Mouse (Mus musculus) midbrain, embryonic 11.5 days (tissue): ENCODE results near the gene Gin1. TPM values are rescaled to one million over a fixed set of nuclear protein-coding genes. Genes with fewer than 3 reads are reported as not detected.
"Not testable (repeated sequence)": the region's sequence is repeated elsewhere in the genome, so short reads cannot be mapped to it uniquely, and the experiment has no call there.

Experiments used
- ATAC-seq: fragments of 200-750 bp; cut with Nextera tagmentation; 2 replicates; pipeline ENCODE4 v1.8.0; 2017; ENCODE audit warnings: moderate TSS enrichment, moderate library complexity; ENCODE audit not compliant: low FRiP score
- DNase-seq: peaks from one replicate; pipeline ENCODE4 v3.0.0; 2015; ENCODE audit warnings: low spot score; ENCODE audit errors: missing footprints
- H3K27ac ChIP-seq: fragments of 300-500 bp; sonication (generic); 2 replicates; pipeline ENCODE4 v1.5.1; 2014; ENCODE audit warnings: low read depth, low read length
- H3K27me3 ChIP-seq: fragments of 300-500 bp; sonication (generic); 2 replicates; pipeline ENCODE4 v1.6.1; 2014; ENCODE audit warnings: mild to moderate bottlenecking, low read length, moderate library complexity, mixed read lengths; ENCODE audit not compliant: control insufficient read depth, insufficient read depth
- H3K36me3 ChIP-seq: fragments of 300-500 bp; sonication (generic); 2 replicates; pipeline ENCODE4 v1.6.1; 2014; ENCODE audit warnings: mild to moderate bottlenecking, low read length, moderate library complexity, mixed read lengths; ENCODE audit not compliant: control insufficient read depth, insufficient read depth
- H3K4me1 ChIP-seq: fragments of 300-500 bp; sonication (generic); 2 replicates; pipeline ENCODE4 v1.6.1; 2014; ENCODE audit warnings: low read length; ENCODE audit not compliant: control insufficient read depth, insufficient read depth
- H3K4me2 ChIP-seq: fragments of 300-500 bp; sonication (generic); 2 replicates; pipeline ENCODE4 v1.6.1; 2014; ENCODE audit warnings: mild to moderate bottlenecking, moderate library complexity
- H3K4me3 ChIP-seq: fragments of 300-500 bp; sonication (generic); 2 replicates; pipeline ENCODE4 v1.5.1; 2014; ENCODE audit warnings: low read depth, low read length
- H3K9ac ChIP-seq: fragments of 300-500 bp; sonication (generic); 2 replicates; pipeline ENCODE4 v1.6.1; 2014; ENCODE audit warnings: low read length
- H3K9me3 ChIP-seq: fragments of 300-500 bp; sonication (generic); 2 replicates; pipeline ENCODE4 v1.6.1; 2016; ENCODE audit warnings: low read length; ENCODE audit not compliant: control insufficient read depth
- WGBS: fragments of 180-500 bp; shearing (Covaris S2); extraction: QIAGEN DNeasy Blood & Tissue Kit; methylation state at CpG from one replicate; pipeline ENCODE4 v1.1.7; 2014; 5-methylcytosine and 5-hydroxymethylcytosine counted together
- polyA plus RNA-seq: library from polyadenylated mRNA; unstranded; fragments of >200 nt; fragmentation: Nextera tagmentation; extraction: Ambion mirVana; gene quantifications from 2 replicates; pipeline ENCODE4 v1.2.1, GENCODE M21; 2014

Gin1 gene
- polyA plus RNA-seq, 1 experiment from 2014 or later: 14.2 TPM

- Histone ChIP-seq H3K4me1 (no peaks in the 10 kb centered on the region), H3K4me3 (no peak overlapping the region), H3K27me3 (no peaks in the 10 kb centered on the region), H3K9me3 (no peaks in the 10 kb centered on the region), H3K4me2 (no peak overlapping the region), H3K36me3 (no peaks in the 10 kb centered on the region), H3K27ac (no peak overlapping the region), H3K9ac (no peak overlapping the region)
- DNase-seq (no peak), ATAC-seq (no peak)
These were observed 10.1 kb upstream of the Gin1 start for GRCm38 (mm10) chr1:97759841-97760240.

- H3K27ac ChIP-seq: no peak overlapping the region
- no peaks in the 10 kb centered on the region for H3K9me3 ChIP-seq
- H3K4me3 ChIP-seq: no peak overlapping the region
- no peaks in the 10 kb centered on the region for H3K36me3 ChIP-seq
- no peak overlapping the region for H3K4me2 ChIP-seq
- no peak for DNase-seq
- H3K4me1 ChIP-seq: no peaks in the 10 kb centered on the region
- no peaks in the 10 kb centered on the region for H3K27me3 ChIP-seq
- 82% methylated on average over 7 of the region's 7 CpGs for WGBS
- ATAC-seq: peak; percentile 50; the same call in 1 of the 2 replicates
- no peak overlapping the region for H3K9ac ChIP-seq
These were observed 9.4 kb upstream of the Gin1 start for GRCm38 (mm10) chr1:97760598-97760997.

- no peak overlapping the region for H3K27ac ChIP-seq
- ATAC-seq: no peak
- no peak overlapping the region for H3K4me2 ChIP-seq
- no peaks in the 10 kb centered on the region for H3K36me3 ChIP-seq
- 88% methylated on average over 6 of the region's 6 CpGs for WGBS
- H3K4me3 ChIP-seq: no peak overlapping the region
- no peaks in the 10 kb centered on the region for H3K4me1 ChIP-seq
- H3K27me3 ChIP-seq: no peaks in the 10 kb centered on the region
- no peak overlapping the region for H3K9ac ChIP-seq
- DNase-seq: no peak
- H3K9me3 ChIP-seq: no peaks in the 10 kb centered on the region
These were observed 8.5 kb upstream of the Gin1 start for GRCm38 (mm10) chr1:97761477-97761876.

GRCm38 (mm10) chr1:97765712-97766111 lies 4.3 kb upstream of the Gin1 start:
- ATAC-seq, H3K27ac ChIP-seq, H3K27me3 ChIP-seq, H3K4me2 ChIP-seq, DNase-seq, H3K9me3 ChIP-seq, H3K4me1 ChIP-seq, H3K9ac ChIP-seq, H3K4me3 ChIP-seq, H3K36me3 ChIP-seq: not testable (repeated sequence)
- 84% methylated on average over 4 of the region's 4 CpGs for WGBS

GRCm38 (mm10) chr1:97768089-97768488 lies 1.9 kb upstream of the Gin1 start:
- no peak for DNase-seq
- Histone ChIP-seq H3K27ac (no peak overlapping the region), H3K4me2 (no peak overlapping the region), H3K4me1 (peaks cover 2% of the 10 kb centered on the region; the same call in 1 of the 2 replicates), H3K9ac (no peak overlapping the region), H3K9me3 (no peaks in the 10 kb centered on the region), H3K27me3 (0 out of 2 replicates have a peak, but pooled peaks cover 2% of the 10 kb centered on the region), H3K4me3 (no peak overlapping the region), H3K36me3 (no peaks in the 10 kb centered on the region)
- ATAC-seq: no peak
- WGBS: 89% methylated on average over 2 of the region's 2 CpGs

GRCm38 (mm10) chr1:97768906-97769293 lies 1.1 kb upstream of the Gin1 start:
- Histone ChIP-seq H3K9me3 (no peaks in the 10 kb centered on the region), H3K36me3 (no peaks in the 10 kb centered on the region), H3K9ac (peak overlapping the region; percentile 88), H3K4me2 (peak overlapping the region; percentile 66), H3K27ac (no peak overlapping the region), H3K4me3 (peak overlapping the region; percentile 76), H3K27me3 (0 out of 2 replicates have a peak, but pooled peaks cover 2% of the 10 kb centered on the region), H3K4me1 (peaks cover 2% of the 10 kb centered on the region; the same call in 1 of the 2 replicates)
- ATAC-seq: no peak
- WGBS: 16% methylated on average over 7 of the region's 7 CpGs
- DNase-seq: no peak

GRCm38 (mm10) chr1:97769294-97769903 lies 573 bp upstream of the Gin1 start:
- DNase-seq (peak; percentile 91), ATAC-seq (peak; percentile 67)
- Histone ChIP-seq H3K27me3 (0 out of 2 replicates have a peak, but pooled peaks cover 2% of the 10 kb centered on the region), H3K4me3 (peak overlapping the region; percentile 76), H3K36me3 (no peaks in the 10 kb centered on the region), H3K27ac (peak overlapping the region; percentile 71; the same call in 1 of the 2 replicates), H3K4me2 (peak overlapping the region; percentile 66), H3K4me1 (peaks cover 2% of the 10 kb centered on the region; the same call in 1 of the 2 replicates), H3K9me3 (no peaks in the 10 kb centered on the region), H3K9ac (peak overlapping the region; percentile 88)
- WGBS: under 1% methylated on average over 40 of the region's 40 CpGs

GRCm38 (mm10) chr1:97771118-97771517 lies 1.1 kb downstream of the Gin1 start:
- H3K27me3 ChIP-seq: 0 out of 2 replicates have a peak, but pooled peaks cover 2% of the 10 kb centered on the region
- H3K4me3 ChIP-seq: no peak overlapping the region
- H3K9ac ChIP-seq: no peak overlapping the region
- no peak overlapping the region for H3K4me2 ChIP-seq
- H3K4me1 ChIP-seq: peaks cover 2% of the 10 kb centered on the region; the same call in 1 of the 2 replicates
- DNase-seq (no peak), ATAC-seq (no peak)
- H3K36me3 ChIP-seq: no peaks in the 10 kb centered on the region
- no peak overlapping the region for H3K27ac ChIP-seq
- H3K9me3 ChIP-seq: no peaks in the 10 kb centered on the region
- 79% methylated on average over 7 of the region's 7 CpGs for WGBS

- no peak for ATAC-seq
- no peaks in the 10 kb centered on the region for H3K9me3 ChIP-seq
- 0 out of 2 replicates have a peak, but pooled peaks cover 2% of the 10 kb centered on the region for H3K27me3 ChIP-seq
- 94% methylated on average over 5 of the region's 5 CpGs for WGBS
- no peak overlapping the region for H3K4me3 ChIP-seq
- no peak overlapping the region for H3K27ac ChIP-seq
- H3K9ac ChIP-seq: no peak overlapping the region
- no peak overlapping the region for H3K4me2 ChIP-seq
- peaks cover 2% of the 10 kb centered on the region; the same call in 1 of the 2 replicates for H3K4me1 ChIP-seq
- no peaks in the 10 kb centered on the region for H3K36me3 ChIP-seq
- no peak for DNase-seq
These were observed 1.8 kb downstream of the Gin1 start for GRCm38 (mm10) chr1:97771727-97772126.
